Mouse (Mus musculus): Measurements from ENCODE around the gene Megf8. TPM values are rescaled to one million over a fixed set of nuclear protein-coding genes. Genes with fewer than 3 reads are reported as not detected.

The Megf8 gene
- polyA plus RNA-seq, 1 experiment, result not detected

- no peak overlapping the region for H3K27ac ChIP-seq (ENCODE audit: insufficient read depth, low read depth, low read length)
- H3K4me1 ChIP-seq (ENCODE audit: control insufficient read depth, insufficient read depth, low read length), result peaks cover 7% of the 10 kb centered on the region; the same call in 1 of the 2 replicates
- H3K4me3 ChIP-seq (ENCODE audit: insufficient read depth, low read depth, low read length), result no peak overlapping the region
- 89% methylated on average over 3 of the region's 3 CpGs for WGBS
- TF ChIP-seq CTCF (IDR thresholded peaks at IDR 0.05; ENCODE audit: insufficient read depth, low read depth, low read length) (no peak), POLR2A (IDR thresholded peaks at IDR 0.05; ENCODE audit: insufficient read depth, low read depth, low read length) (no peak)
Observed at GRCm38 (mm10) chr7:25303685-25304006, 13.3 kb upstream of the Megf8 start.

- 0% methylated on average over 2 of the region's 2 CpGs for WGBS
- no peak overlapping the region for H3K27ac ChIP-seq (ENCODE audit: insufficient read depth, low read depth, low read length)
- no peak for TF ChIP-seq CTCF (IDR thresholded peaks at IDR 0.05; ENCODE audit: insufficient read depth, low read depth, low read length)
- no peak for TF ChIP-seq POLR2A (IDR thresholded peaks at IDR 0.05; ENCODE audit: insufficient read depth, low read depth, low read length)
- H3K4me3 ChIP-seq (ENCODE audit: insufficient read depth, low read depth, low read length), result peak overlapping the region; percentile 81
- H3K4me1 ChIP-seq (ENCODE audit: control insufficient read depth, insufficient read depth, low read length), result peaks cover 8% of the 10 kb centered on the region; the same call in 1 of the 2 replicates
Observed at GRCm38 (mm10) chr7:25305481-25305880, 11.5 kb upstream of the Megf8 start.

GRCm38 (mm10) chr7:25305956-25306613 lies 10.9 kb upstream of the Megf8 start, which contains the start of gene Tmem145:
TSS of gene Tmem145 (plus strand) at chr7:25306106.
- TF ChIP-seq POLR2A (IDR thresholded peaks at IDR 0.05; ENCODE audit: insufficient read depth, low read depth, low read length), result peak; percentile 71
- TF ChIP-seq CTCF (IDR thresholded peaks at IDR 0.05; ENCODE audit: insufficient read depth, low read depth, low read length), result 0 out of 2 replicates have a peak, but pooled peaks have one; percentile 33
- Histone ChIP-seq H3K4me3 (ENCODE audit: insufficient read depth, low read depth, low read length) (peak within 1 kb of the TSS; percentile 81), H3K4me1 (ENCODE audit: control insufficient read depth, insufficient read depth, low read length) (peaks cover 8% of the 10 kb centered on the region; the same call in 1 of the 2 replicates), H3K27ac (ENCODE audit: insufficient read depth, low read depth, low read length) (no peak within 1 kb of the TSS)
- under 1% methylated on average over 47 of the region's 47 CpGs for WGBS

GRCm38 (mm10) chr7:25306614-25306996 lies 10.4 kb upstream of the Megf8 start:
- WGBS, result 25% methylated on average over 2 of the region's 2 CpGs
- H3K27ac ChIP-seq (ENCODE audit: insufficient read depth, low read depth, low read length), result no peak overlapping the region
- H3K4me3 ChIP-seq (ENCODE audit: insufficient read depth, low read depth, low read length), result peak overlapping the region; percentile 81
- no peak for TF ChIP-seq CTCF (IDR thresholded peaks at IDR 0.05; ENCODE audit: insufficient read depth, low read depth, low read length)
- no peak for TF ChIP-seq POLR2A (IDR thresholded peaks at IDR 0.05; ENCODE audit: insufficient read depth, low read depth, low read length)
- peaks cover 8% of the 10 kb centered on the region; the same call in 1 of the 2 replicates for H3K4me1 ChIP-seq (ENCODE audit: control insufficient read depth, insufficient read depth, low read length)

GRCm38 (mm10) chr7:25308702-25309318 lies 8.2 kb upstream of the Megf8 start:
- no peak overlapping the region for H3K4me3 ChIP-seq (ENCODE audit: insufficient read depth, low read depth, low read length)
- H3K27ac ChIP-seq (ENCODE audit: insufficient read depth, low read depth, low read length), result no peak overlapping the region
- TF ChIP-seq CTCF (IDR thresholded peaks at IDR 0.05; ENCODE audit: insufficient read depth, low read depth, low read length), result no peak
- no peak for TF ChIP-seq POLR2A (IDR thresholded peaks at IDR 0.05; ENCODE audit: insufficient read depth, low read depth, low read length)
- WGBS, result 65% methylated on average over 17 of the region's 17 CpGs
- H3K4me1 ChIP-seq (ENCODE audit: control insufficient read depth, insufficient read depth, low read length), result peaks cover 8% of the 10 kb centered on the region; the same call in 1 of the 2 replicates

GRCm38 (mm10) chr7:25309425-25309824 lies 7.5 kb upstream of the Megf8 start:
- TF ChIP-seq POLR2A (IDR thresholded peaks at IDR 0.05; ENCODE audit: insufficient read depth, low read depth, low read length) (no peak), CTCF (IDR thresholded peaks at IDR 0.05; ENCODE audit: insufficient read depth, low read depth, low read length) (no peak)
- Histone ChIP-seq H3K27ac (ENCODE audit: insufficient read depth, low read depth, low read length) (no peak overlapping the region), H3K4me3 (ENCODE audit: insufficient read depth, low read depth, low read length) (no peak overlapping the region), H3K4me1 (ENCODE audit: control insufficient read depth, insufficient read depth, low read length) (peaks cover 8% of the 10 kb centered on the region; the same call in 1 of the 2 replicates)
- WGBS, result 89% methylated on average over 9 of the region's 9 CpGs

- TF ChIP-seq CTCF (IDR thresholded peaks at IDR 0.05; ENCODE audit: insufficient read depth, low read depth, low read length) (no peak), POLR2A (IDR thresholded peaks at IDR 0.05; ENCODE audit: insufficient read depth, low read depth, low read length) (no peak)
- Histone ChIP-seq H3K4me1 (ENCODE audit: control insufficient read depth, insufficient read depth, low read length) (peaks cover 18% of the 10 kb centered on the region), H3K4me3 (ENCODE audit: insufficient read depth, low read depth, low read length) (no peak overlapping the region), H3K27ac (ENCODE audit: insufficient read depth, low read depth, low read length) (no peak overlapping the region)
- WGBS, result 85% methylated on average over 11 of the region's 11 CpGs
Observed at GRCm38 (mm10) chr7:25311193-25311592, 5.8 kb upstream of the Megf8 start.

- H3K4me1 ChIP-seq (ENCODE audit: control insufficient read depth, insufficient read depth, low read length), result peaks cover 18% of the 10 kb centered on the region
- H3K27ac ChIP-seq (ENCODE audit: insufficient read depth, low read depth, low read length), result no peak overlapping the region
- H3K4me3 ChIP-seq (ENCODE audit: insufficient read depth, low read depth, low read length), result no peak overlapping the region
- 60% methylated on average over 7 of the region's 7 CpGs for WGBS
- no peak for TF ChIP-seq POLR2A (IDR thresholded peaks at IDR 0.05; ENCODE audit: insufficient read depth, low read depth, low read length)
- TF ChIP-seq CTCF (IDR thresholded peaks at IDR 0.05; ENCODE audit: insufficient read depth, low read depth, low read length), result no peak
Observed at GRCm38 (mm10) chr7:25313325-25313724, 3.6 kb upstream of the Megf8 start.

- peaks cover 15% of the 10 kb centered on the region for H3K4me1 ChIP-seq (ENCODE audit: control insufficient read depth, insufficient read depth, low read length)
- peak overlapping the region; percentile 29 for H3K4me3 ChIP-seq (ENCODE audit: insufficient read depth, low read depth, low read length)
- TF ChIP-seq POLR2A (IDR thresholded peaks at IDR 0.05; ENCODE audit: insufficient read depth, low read depth, low read length) (no peak), CTCF (IDR thresholded peaks at IDR 0.05; ENCODE audit: insufficient read depth, low read depth, low read length) (no peak)
- 17% methylated on average over 51 of the region's 51 CpGs for WGBS
- H3K27ac ChIP-seq (ENCODE audit: insufficient read depth, low read depth, low read length), result no peak overlapping the region
Observed at GRCm38 (mm10) chr7:25314606-25315305, 2.2 kb upstream of the Megf8 start.

Measured in olfactory bulb, adult 2 months (tissue).